Mouse (Mus musculus) frontal cortex, adult (tissue): ENCODE data around the gene Erc2.
A peak's percentile ranks its signal among the peaks of the same experiment; 100 is the strongest.

Source experiments
- ATAC-seq: cut with Nextera tagmentation; 2 replicates; pipeline ENCODE4 v1.9.2; 2017; ENCODE audit warnings: mild to moderate bottlenecking, moderate library complexity, mixed read lengths; ENCODE audit not compliant: low TSS enrichment

Gene Erc2

GRCm38 (mm10) chr14:28288926-28289325 lies 666.7 kb downstream of the Erc2 start:
- ATAC-seq: no peak

- ATAC-seq: no peak
Measured at GRCm38 (mm10) chr14:28293921-28294320, 671.7 kb downstream of the Erc2 start.

DNA sequence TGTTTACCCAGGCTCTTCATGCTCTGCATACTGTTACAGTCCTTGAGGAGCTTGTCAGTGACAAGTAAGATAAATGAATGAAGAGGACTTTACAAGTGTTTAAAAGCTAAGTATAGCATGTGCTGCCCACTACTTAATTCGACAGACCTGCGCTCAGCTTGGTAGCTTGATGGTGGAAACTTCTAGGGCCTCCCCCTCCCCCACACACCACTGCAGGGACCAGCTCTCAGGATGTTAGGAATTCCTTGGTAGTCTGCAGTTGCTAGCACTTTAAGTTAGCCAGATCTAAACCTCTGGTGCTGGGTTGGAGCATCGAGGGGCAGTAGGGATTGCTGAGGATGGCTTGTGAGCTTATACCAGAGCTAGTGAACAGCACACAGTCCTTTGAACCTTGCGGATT lies 672.9 kb downstream of the Erc2 start:
- ATAC-seq: no peak

GRCm38 (mm10) chr14:28300095-28300494 lies 677.9 kb downstream of the Erc2 start:
- 0 out of 2 replicates have a peak, but pooled peaks have one; percentile 8 for ATAC-seq

- ATAC-seq: no peak
Measured at GRCm38 (mm10) chr14:28301251-28301650, 679.0 kb downstream of the Erc2 start.

GRCm38 (mm10) chr14:28304131-28304530 lies 681.9 kb downstream of the Erc2 start:
- no peak for ATAC-seq

DNA sequence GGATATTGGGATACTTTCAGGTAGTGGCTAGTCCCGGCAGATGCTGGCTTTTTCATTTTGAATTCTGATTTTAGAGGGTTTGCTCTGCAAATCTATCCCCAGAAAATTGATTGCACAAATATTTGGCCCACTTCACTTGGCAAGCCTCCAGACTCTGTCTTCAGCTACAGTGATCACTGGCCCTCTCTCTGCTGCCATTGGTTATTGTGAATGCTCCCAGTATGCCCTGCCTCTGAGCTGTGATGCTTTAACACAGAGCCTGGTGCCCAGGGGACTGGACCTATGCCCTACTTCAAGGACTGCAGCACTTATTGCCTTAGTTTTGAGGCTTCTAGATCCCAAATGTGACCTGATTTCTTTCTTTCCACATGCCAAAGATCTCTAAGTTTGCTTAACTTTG lies 686.4 kb downstream of the Erc2 start:
- no peak for ATAC-seq

DNA sequence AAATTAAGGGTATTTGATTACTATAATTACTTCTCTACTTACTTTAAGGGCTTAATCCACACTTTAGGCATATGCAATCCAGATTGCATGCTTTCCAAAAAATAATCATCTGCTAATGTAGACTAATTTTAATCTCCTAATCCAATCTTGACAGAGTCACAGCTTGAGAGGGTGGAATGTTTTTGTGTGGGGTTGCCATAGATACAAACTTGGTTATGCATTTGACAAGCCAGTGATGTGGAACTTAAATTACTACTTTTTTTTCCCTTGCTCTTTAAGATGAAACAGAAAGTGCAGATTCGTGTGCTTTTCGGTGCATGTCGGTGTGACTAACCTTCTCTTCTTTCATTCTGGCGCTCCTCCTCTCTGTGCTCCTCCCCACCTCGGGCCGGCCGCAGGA lies 694.6 kb downstream of the Erc2 start:
- ATAC-seq: peak; percentile 35; the same call in 1 of the 2 replicates

GRCm38 (mm10) chr14:28321916-28322534 lies 699.8 kb downstream of the Erc2 start:
- ATAC-seq: no peak

DNA sequence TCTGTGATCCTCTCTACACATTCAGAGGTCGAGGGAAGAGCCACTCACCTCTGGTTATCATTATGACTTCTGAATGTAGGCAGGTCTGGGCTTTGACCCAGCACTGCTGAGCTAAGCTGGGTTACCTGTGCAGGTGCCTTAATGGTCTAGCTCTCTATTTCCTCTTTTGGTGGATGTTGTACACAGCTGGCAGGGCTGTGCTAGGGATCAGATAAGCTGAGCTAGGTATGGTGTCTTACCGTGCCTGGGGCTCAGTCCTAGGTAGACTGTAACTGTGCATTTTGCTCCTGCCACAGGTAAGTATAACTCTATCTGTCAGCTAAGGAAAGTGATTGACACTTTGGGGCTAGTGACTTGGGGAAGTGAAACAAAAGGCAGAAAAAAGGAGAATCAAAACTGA lies 701.0 kb downstream of the Erc2 start:
- no peak for ATAC-seq

GRCm38 (mm10) chr14:28323727-28324126 lies 701.5 kb downstream of the Erc2 start:
- ATAC-seq: no peak

GRCm38 (mm10) chr14:28326456-28326855 lies 704.2 kb downstream of the Erc2 start:
- ATAC-seq: no peak

- no peak for ATAC-seq
Measured at GRCm38 (mm10) chr14:28328512-28328911, 706.3 kb downstream of the Erc2 start.

DNA sequence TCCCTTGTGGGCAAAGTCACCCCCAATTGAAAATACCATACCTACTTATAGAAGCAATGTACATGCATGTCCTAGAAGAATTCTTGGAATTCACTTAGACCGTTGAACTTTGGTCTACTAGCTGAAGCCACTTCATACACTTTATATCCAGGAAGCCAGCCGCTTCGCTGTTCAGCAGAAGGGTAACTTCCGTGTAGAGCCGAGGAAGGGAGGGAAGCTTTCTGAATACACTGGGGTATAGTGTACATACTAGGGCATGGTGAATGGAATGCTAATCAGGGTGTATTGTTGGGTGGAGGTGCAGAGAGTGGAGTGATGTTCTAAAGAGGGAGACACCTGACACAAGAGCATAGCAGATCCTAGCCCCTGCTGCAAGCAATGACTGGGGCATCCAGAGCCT lies 708.9 kb downstream of the Erc2 start:
- no peak for ATAC-seq

DNA sequence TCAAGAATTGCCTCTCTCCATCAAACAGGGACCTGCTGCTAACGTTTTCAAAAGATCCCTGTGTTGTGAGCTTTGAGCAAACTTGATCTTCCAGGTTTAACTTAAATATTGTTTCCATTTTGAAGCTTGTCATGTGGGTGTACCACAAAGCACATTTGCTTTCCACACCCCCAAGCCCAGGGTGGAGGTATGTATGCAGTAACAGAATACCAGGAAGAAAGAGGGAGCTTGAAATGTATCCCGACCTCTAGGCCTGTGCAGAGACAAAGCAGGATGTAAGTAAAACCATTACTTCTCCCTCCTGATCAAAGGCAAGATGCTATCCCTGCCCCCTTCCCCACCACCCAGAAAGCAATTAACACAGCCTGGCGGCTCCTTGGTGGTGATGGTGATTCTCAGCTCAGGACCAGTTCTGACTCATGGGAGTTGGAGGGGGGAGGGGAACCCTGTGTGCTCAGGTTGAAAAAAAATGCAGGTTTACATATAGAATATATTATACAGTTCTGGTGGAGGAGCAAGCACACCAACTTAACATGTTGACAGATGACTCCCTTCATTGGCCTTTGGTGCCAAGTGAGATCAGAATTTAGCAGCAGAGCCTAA lies 710.2 kb downstream of the Erc2 start:
- ATAC-seq: 0 out of 2 replicates have a peak, but pooled peaks have one; percentile 53

GRCm38 (mm10) chr14:28339146-28339545 lies 716.9 kb downstream of the Erc2 start:
- no peak for ATAC-seq

- ATAC-seq: no peak
Measured at GRCm38 (mm10) chr14:28349129-28349528, 726.9 kb downstream of the Erc2 start.

- ATAC-seq: peak; percentile 36; the same call in 1 of the 2 replicates
Measured at GRCm38 (mm10) chr14:28356031-28356430, 733.8 kb downstream of the Erc2 start.

GRCm38 (mm10) chr14:28359502-28359901 lies 737.3 kb downstream of the Erc2 start:
- no peak for ATAC-seq

DNA sequence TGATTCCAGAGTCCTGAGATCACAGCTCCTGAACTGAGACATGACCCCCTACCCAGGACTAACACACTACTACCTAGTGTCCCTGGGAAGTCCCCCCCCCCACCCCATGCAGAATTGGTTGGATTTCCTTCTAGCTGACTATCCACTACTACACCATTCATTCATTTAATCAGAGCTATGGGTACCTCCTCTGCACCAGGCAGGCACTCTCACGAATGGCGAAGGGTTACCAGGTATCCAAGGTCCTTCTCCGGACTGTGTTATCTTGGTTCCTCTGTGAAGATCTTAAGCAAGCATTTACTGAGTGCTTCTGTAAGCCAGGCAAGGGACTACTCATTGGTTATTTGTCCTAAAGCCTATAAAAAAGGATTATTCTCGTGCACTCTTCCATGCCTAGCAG lies 737.8 kb downstream of the Erc2 start:
- ATAC-seq: no peak

DNA sequence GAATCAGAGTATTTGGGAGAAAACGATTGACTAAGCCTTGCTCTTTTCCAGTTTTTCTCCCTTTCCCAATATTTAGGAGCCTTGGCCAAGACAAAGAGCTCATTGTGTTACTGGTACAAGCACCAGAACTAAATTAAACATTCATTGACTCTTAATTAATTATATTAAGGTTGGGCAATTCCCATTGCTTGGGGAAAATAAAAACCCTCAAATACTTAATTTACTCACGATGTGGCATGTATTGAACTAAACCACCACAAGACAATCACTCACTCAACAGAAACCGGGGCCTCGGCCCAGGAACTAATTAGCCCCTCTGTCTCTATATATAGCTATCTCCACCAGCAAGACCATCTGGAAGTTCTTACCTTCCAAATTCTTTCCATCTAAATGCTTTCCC lies 740.1 kb downstream of the Erc2 start:
- ATAC-seq: no peak

- ATAC-seq: peak; percentile 86
Measured at GRCm38 (mm10) chr14:28370713-28371112, 748.5 kb downstream of the Erc2 start.

DNA sequence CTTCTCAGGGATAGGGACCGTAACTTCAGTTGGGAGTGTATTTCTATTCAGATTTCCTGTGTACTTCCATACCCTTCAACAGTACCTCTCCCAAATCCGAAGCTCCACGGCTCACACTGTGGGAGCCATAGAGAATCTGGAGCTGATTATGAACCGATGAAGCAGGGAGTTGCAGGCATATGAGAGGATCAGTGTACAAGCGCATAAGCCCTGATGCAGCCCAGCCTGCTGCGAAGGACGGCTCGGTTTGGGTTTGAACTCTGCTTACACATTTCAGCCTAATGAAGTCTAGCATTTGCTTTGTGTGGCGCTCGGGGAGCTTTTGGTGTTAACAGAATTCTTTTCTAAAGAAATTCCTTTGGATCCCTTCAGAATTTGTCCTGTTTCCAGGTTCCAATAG lies 749.4 kb downstream of the Erc2 start:
- ATAC-seq: no peak

DNA sequence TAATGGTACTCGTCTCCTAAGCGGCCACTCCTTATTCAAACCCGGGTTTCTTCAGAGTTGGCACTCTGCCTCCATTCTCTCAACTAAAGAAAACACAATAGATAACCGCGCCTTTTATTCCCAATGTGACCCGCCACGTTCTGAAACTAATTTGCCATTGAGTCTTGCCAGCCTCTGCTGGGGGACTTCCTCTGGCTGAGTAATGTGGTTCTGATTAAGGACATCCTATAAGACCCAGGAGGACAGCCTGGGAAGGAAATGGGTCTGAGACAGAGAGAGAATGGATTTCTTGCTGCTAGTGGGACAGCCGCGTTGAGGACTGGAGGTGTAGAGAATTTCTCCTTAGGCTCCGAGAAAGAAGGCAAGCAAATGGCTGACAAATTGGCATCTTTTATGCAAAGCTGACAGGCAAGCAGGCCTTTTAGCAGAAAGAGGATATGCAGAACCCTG lies 753.4 kb downstream of the Erc2 start:
- ATAC-seq: no peak
